Mouse (Mus musculus) right cerebral cortex, adult 2 months (tissue): ENCODE measurements around the gene Rb1.

Experiments
- DNase-seq, 2 experiments: peaks; one replicate each; pipeline ENCODE4 v3.0.0; 2021 to 2022; ENCODE audit warnings: low spot score in 2 of 2

Gene Rb1

GRCm38 (mm10) chr14:73325456-73326381 is at the start of gene Rb1:
Rb1 (minus strand) TSS chr14:73325822.
- peak; percentile 74 for DNase-seq

- no peak for DNase-seq
Measured at GRCm38 (mm10) chr14:73374315-73374890, 48.8 kb upstream of the Rb1 start.

GRCm38 (mm10) chr14:73373606-73374005 is 48.0 kb upstream of the Rb1 start:
- no peak for DNase-seq

GRCm38 (mm10) chr14:73372990-73373389 is 47.4 kb upstream of the Rb1 start:
- DNase-seq: no peak

- no peak for DNase-seq
Measured at GRCm38 (mm10) chr14:73371577-73371976, 46.0 kb upstream of the Rb1 start.

- no peak for DNase-seq
Measured at GRCm38 (mm10) chr14:73370695-73371372, 45.2 kb upstream of the Rb1 start.

DNA sequence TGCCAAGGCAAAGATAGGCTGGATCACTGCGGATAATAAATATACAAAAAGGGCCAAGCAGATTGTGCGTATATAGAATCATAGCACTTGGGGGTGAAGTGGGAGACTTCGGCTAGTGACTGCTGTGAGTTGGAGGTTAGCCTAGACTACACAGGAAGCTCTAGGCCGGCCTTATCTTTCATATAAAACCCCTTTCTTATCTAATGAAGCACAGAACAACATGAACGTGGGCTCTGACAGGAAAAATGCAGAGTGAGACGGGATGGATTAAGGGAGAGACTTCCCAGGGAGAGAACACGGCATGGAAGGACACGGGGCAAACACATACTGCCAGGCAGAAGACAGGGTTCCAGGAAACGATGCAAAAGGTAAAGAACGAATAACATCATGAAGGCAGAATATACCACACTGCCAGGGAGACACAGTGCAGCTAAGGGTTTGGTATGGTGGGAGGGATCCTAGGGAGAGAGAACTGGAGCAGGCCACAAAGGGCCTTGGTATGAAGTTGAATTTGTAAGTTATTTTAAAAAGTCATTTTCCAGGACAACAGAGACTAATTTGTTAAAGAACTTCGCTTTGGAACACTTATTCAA is 44.6 kb upstream of the Rb1 start:
- DNase-seq: no peak

DNA sequence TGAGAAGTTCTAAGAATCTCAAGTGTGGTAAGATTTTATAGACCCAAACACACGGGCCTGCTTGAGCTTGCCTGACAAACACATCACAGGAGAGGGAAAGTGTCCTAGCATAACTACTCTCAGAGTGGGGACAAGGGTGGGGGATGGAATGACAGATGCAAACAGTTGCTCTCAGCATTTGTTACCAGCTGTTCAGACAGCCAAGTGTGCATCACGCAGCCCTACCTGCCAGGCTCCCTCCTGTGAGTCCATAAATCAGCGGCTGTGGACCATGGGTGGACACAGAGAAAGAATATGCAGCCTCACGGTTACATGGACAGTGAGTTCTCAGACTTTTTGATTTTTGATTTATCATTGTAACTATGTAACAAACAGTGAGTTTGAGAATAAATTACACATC is 44.0 kb upstream of the Rb1 start:
- no peak for DNase-seq

- no peak for DNase-seq
Measured at GRCm38 (mm10) chr14:73368966-73369365, 43.3 kb upstream of the Rb1 start.

DNA sequence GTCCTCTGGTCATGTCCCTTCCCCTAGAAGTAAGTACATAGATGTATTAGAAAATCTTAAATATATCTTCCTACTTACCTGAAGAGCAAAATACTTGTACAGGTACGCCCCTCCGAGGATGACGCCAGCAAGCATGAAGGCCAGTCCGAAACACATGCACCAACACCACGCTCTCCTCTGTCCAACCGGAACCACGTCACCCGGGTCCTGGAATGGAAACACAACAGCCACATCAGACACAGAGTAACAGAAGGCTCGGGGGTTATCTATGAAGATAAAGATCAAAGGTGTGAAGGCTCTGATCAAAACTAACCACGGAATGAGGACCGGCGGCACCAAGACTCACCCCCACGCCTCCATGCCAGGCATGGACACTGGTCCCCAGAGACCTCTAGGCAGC is 42.6 kb upstream of the Rb1 start:
- DNase-seq: no peak

GRCm38 (mm10) chr14:73366278-73366677 is 40.7 kb upstream of the Rb1 start:
- no peak for DNase-seq

DNA sequence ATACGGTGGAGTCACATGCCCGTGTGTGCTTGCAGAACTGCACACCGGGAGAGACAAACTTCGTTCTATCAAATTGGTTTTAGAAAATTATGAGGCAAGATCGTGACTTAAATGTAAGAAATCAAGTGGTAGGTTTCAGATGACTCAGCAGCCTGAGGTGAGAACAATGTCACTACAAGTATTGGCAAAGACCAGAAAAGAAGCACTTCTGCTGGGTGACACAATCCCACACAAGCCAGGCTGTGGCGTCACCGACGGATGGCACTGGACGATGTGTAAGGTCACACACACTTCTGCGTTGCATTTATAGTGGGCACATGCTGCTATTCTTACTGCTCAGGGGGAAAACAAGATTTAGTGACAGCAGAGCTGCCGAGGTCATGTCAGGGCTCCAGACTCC is 38.2 kb upstream of the Rb1 start:
- DNase-seq: no peak

DNA sequence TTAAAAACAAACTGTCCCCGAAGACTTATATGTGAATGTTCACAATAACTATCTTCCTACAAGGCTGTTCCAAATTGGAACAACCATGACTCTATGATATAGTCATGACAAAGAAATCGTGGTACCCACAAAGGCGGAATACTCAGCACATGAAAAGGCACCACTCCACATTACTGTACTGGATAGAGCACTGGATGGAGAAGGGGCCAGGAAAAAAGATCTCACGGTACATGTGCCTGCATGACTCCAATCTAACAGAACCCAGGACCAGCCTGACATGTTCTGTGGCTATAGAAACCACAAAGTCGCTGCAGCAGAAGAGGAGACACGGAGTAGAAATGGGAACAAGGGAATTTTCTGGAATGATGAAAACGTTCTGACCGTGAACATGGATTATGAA is 29.1 kb upstream of the Rb1 start:
- DNase-seq: no peak

GRCm38 (mm10) chr14:73351118-73351517 is 25.5 kb upstream of the Rb1 start:
- no peak for DNase-seq

DNA sequence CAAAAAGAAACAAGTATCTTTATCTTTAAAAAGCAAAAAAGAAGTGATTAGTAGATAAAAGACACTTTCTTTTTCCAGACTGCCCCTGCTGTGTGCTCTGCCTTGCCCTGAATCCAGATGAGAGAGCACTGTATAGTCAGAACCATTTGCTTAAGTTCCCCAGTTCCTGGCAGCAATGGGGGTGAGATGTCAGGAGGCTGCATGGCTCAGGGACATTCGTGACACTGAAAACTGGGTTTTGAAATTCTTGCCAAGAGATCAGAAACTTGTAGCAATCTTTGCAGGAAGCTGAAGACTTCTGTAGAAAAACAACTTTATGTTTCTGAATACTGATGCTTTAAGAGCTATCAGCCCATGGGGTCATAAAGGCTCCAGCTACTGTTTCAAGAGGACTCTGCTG is 24.4 kb upstream of the Rb1 start:
- no peak for DNase-seq

- DNase-seq: no peak
Measured at GRCm38 (mm10) chr14:73349061-73349670, 23.5 kb upstream of the Rb1 start.

DNA sequence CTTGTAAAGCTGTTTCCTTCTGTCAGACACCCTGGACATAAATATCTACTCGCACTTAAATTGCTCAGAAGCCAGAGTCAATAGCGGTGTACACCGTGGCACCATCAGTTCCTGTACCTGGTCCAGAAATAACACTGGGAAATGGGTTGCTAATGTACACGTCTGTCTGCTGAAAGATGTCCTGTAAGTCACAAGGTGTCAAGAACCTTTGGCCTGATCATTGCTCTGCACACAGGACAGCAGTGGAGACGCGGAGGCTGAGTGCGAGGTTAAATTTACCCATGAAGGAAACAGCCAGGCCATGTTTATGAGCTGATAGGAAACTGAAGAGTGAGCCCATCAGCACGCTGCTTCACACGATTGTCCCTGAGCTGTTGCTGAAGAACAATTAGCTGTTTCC is 21.7 kb upstream of the Rb1 start:
- DNase-seq: no peak

DNA sequence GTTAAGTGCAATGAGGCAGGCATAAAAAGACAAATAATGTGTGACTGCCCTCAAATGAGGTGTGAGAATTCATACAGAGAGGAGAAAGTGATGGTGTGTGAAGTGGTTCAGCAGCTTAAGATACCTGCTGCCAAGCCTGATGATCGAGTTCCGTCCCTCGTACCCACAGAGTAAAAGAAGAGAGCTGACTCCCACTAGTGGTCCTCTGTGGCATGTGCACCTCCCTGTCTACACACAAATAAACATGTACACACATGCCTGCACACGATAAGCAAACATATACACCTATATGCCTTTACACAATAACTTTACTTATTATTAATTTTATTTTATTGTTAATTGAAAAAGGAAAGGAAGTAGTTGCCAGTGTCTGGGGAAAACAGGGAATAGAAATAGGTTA is 20.0 kb upstream of the Rb1 start:
- no peak for DNase-seq

- DNase-seq: no peak
Measured at GRCm38 (mm10) chr14:73340051-73340755, 14.6 kb upstream of the Rb1 start.

GRCm38 (mm10) chr14:73339615-73340014 is 14.0 kb upstream of the Rb1 start:
- no peak for DNase-seq

DNA sequence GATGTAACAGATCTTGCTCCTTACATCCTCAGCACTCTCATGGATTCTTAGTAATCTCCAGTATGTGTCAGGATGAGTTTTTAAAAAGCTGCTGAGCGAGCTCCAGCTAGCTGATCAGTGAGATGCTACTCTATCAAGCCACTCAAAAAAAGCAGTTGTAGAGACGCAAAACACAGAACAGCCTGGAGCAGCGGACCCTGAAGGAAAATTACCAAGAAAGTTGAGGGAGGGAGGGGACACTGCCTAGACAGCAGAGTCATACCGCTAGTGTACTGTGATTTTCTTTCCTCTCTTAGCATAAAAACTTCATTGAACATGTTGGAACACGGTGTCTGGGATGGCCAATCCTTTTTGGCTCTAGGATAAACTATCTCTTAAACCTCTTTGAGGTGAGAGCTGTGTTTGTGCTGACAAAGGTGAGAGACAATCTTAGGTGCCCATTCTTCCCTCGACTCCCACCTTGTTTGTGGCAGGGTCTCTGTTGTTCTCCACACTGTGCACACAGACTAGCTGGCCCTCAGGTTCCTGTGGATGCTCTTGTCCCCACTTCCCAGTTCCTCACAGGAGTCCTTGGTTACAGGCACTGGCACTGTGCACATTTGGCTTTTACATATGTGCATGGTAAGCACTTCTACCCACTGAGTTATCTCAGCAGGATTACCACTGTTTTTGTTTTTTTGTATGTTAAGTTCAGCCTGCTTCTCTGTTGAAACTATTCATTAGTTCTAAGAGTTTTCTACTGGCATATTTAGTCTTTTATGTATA is 10.9 kb upstream of the Rb1 start:
- DNase-seq: no peak
